Mouse (Mus musculus) telencephalon, adult 2 months (tissue): ENCODE measurements at regions not wholly inside any gene's neighbourhood (a gene's known extent, or its start where the extent isn't known, plus 50 kb on each side); places are given as distances from the start of the nearest gene placed in this dataset.

ENCODE experiments used
- DNase-seq: peaks from one replicate; pipeline ENCODE4 v3.0.0-alpha.2; 2011; ENCODE audit warnings: low read depth, low spot score

DNA sequence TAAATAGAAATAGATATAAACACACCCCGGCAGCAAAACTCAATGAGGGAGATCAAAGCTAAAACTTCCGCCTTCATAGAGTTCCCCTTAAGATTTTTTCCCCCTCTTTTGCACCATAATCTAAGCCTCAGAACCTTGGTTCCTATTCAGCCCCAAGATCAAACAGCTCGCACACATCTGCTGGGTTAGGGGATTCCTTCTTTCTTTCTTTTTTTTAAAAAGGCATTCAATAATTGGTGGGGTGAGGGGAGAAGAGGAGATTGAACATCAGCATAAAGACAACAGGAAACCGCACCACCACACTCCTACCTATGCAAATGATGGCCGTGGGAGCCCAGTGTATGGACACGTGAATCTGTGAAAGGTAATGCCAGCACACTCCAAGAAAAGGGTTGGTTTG is 229.5 kb upstream of the Hes1 start:
- DNase-seq: no peak

DNA sequence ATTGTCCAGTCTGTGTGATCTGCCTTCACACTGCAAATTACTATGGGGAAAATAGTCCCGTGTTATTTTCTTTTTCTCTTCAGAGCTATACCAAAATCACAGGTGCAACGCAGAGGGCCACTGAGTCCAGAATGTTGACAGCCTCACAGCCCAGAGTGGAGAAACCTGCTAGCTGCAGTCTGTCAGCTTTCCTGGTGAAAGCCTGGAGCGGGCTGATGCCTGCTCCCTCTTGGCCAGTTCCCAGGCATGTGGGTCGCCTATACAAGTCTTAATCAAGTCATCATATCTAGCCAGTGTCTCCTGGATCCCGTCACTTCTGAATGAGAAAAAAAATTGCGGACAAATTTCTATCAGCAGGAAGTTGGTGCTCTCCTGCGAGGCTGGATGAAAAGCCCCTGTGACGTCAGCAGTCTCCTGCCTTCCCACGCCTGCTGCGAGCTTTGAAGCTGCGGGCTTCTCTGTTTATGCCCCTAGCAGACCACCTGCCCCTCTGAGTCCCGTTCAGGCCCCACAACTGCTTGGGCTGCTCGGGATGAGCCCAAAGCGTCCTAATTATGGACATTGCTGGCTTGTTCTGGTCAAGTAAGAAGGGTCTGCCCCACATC is 227.1 kb upstream of the Hes1 start:
- DNase-seq: no peak

DNA sequence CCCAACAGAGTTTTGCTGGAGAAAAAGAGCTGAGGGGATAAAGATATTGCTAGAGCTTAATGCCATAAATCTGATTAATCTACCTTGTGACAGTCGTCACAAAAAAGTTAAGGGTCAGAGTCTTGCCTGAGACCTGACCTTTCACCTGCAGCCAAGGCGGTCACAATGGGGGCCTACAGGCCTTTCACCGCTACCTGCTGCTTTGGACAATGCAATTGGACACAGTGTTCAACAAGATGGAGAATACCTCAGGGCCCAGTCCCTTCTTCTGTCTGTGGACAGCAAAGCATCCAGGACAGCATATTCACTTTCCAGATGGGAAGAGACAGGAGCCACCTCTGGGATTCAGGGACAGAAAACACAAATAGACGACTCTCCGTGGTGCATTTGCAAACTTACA is 226.3 kb upstream of the Hes1 start:
- DNase-seq: no peak

DNA sequence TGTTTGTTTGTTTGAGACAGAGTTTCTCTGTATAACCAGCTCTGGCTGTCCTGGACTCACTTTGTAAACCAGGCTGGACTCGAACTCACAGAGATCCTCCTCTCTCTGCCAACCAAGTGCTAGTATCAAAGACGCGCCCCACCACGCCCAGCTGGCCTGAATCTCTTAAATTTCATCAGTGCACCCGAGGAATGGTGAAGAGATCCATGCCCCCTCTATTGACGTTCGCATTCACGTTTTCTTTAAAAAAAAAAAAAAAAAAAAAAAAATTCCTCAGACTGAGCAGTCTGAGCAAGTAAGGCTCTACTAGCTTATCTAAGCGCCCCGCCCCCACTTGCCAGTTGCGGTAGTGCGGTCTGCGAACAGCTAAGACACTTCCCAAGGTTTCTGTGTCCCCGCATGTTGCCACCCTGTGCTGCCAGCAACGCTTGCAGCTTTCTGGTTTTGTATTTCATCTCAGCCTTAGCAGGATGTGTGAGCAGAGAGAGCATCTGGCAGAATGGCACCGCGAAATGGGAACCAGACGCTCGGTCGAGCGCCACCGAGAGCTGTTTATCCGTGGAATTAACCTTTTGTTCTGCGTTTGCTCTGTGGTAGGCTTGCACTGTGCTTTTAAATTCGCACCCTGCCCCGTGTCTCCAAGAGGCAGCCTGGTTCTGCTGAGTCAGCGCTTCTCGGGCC is 225.1 kb upstream of the Hes1 start:
- DNase-seq: peak; percentile 65

DNA sequence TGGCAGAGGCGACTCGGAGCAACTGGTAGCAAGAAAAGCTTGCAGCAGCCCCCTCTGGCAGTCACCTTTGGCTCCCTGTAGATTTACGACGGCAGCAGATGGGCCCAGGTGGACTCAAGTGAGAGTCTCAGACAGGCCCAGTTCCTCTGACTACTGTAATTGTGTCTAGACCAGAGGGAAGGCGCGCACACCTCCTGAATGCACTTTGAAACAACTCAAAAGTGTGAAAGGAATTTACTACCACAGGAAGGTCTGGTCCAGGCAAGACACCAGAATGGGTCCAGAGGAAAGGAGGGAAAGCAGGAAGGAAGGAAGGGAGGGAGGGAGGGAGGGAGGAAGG is 224.6 kb upstream of the Hes1 start:
- no peak for DNase-seq

DNA sequence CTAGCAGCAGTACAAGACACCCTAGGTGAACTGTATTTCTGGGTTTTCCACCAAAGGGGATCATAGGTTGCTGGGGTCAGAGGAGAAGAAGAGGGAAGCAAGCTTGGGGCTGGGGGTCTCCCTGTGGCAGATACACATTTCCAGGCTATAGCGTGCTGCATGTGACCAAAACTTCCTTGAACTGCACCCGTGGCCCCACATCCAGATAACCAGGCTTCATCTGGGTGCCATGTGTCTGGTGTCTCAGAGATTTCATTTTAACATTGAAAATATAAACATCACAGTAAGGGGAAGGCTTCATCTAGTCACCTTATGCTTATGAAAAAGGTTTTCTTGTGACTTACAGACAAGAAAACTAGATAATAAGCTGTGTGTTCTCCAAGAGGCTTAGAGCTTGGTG is 223.8 kb upstream of the Hes1 start:
- DNase-seq: no peak

DNA sequence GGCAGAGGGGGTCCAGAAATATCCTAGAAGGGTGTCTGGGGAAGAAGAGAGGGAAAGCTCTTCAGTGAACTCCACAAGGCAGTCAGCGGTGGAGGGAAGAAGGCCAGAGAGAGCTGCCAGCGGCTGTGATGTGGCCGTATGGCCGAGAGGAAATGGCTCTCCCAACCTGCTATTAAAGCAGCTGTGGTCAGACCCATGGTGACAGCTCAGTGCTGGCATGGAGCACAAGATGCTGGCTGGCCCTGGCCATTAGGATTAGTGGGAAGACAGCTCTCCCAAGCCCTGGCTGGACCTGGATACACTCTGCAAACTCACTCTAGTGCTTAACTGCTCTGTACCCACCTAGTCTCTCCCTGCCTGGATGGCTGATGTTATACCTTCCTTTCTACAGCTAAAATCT is 223.1 kb upstream of the Hes1 start:
- DNase-seq: no peak

DNA sequence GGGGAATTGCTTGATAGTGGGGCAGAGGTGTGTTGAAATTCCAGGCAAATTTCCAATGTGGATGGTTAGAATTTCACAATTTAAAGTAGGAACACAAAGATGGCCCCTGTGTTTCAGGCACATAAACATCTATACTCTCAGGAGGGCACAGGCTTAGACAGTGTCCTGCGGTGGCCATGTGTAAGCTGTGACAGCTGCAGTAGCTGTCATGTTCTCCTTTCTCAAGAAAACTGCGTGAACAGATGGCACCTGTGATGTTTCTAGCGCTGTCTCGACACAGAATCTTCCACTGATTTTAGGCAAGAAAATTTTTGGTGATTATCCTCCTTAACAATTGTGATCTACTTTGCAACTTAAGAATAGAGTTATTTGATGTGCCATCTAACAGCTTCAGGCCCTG is 222.1 kb upstream of the Hes1 start:
- no peak for DNase-seq

DNA sequence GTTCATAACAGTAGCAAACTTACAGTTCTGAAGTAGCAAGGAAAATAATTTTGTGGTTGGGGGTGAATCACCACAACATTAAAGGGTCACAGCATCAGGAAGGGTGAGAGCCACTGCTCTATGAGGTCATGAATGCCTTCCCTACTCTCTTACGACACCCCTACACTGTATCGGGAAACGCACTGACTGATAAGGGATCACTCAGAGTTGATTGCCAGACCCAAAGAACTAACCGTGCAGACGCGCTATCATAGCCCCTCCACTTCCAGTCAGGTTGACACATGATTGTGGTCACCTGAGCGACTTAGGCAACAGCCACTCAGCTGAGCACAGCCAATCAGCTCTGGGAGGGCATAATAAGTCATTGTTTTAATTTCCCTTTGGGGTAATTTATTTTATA is 220.7 kb upstream of the Hes1 start:
- DNase-seq: no peak

DNA sequence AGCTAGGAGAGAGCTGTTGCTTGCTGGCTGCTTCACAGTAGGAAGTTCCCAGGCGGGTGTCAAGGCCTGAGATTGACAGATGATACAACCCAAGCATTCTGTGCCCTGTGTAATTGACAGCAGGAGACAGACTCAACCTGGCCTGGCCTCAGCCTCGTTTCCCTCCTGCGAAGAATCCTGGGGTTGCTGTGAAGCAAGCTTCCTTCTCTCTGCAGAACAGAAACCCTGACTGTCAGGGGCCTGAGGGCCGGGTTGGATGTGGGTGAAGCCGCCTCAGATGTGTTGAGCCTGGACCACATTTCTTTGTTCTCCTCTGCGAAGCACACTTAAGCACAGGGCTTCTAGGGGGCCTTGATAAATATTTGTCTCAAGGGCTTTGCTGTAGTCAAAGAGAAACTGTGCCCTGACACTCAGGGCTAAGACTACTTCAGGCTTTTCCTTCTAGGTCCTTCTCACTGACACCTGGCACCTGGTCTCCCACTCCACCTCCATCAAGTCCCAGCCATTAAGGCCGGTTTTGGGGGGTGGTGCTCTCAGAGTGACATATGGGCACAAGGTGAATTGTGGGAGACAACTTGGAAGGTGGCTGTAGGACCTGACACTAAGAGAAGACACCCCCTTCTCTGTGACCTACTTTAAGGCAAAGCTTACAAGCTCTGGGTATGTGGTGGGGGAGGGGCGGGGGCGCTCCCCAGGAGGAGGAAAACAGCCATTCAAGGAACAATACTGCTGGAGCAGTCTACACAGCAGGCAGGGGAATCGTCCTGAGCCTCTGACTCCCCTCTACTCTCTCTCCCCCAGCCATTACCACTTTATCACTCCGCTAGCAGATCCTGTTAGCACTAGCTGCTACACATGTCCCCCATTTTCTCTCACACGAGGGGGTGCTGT is 219.2 kb upstream of the Hes1 start:
- DNase-seq: no peak

DNA sequence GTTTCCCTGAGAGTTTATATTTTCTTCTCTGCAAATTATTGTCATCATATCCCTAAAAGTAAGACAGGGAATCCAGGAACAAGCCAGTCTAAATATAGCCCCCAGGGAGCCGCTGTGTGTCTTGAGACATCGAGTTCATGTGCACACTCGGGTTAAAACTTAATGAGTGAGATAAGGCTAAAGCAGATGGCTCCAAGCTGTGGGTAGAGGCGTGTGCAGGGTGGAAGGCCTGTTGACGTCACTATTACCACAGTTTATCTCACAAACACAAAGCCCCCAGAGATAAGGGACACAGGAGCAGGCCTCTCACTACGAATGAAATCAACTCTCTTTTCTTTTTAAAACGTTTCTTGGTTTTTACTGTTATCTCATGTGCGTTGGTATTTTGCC is 218.6 kb upstream of the Hes1 start:
- DNase-seq: no peak

DNA sequence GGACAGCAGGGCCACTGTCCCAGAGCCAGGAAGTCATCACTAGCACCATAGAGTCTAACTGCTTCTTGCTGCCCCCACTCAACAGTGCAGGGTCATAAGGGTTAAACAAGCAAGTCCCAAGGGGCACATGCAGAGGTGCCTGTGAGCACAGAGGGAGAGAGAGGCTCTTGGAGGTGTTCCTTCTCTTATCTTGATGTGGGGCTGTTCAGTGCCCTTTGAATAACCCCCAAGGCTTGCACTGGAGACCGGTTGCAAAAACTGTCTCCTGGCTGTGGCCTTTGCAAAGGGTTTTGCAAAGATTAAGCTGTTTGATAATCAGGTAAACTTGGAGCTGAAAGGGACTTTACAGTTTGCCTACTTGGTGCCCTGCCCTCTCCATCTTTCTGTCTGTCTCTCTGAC is 217.1 kb upstream of the Hes1 start:
- no peak for DNase-seq

DNA sequence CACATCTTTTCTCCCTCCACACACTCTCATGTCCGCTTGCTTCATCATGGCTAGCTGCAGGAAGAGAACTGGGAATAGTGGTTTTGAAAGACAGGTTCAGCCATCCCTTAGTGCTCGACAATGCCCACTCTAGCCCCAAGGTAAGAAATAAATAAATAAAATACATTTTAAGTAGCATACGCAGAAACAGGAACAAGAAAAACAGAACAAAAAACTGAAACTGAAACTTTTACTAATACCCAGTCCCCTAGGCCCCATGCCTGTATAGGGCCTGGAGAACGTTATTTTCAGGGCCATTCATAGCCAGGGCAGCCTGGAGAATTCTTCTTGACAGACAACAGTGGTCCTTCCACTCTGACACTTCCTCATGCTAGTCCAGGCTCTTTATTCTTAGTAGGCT is 216.4 kb upstream of the Hes1 start:
- DNase-seq: no peak

DNA sequence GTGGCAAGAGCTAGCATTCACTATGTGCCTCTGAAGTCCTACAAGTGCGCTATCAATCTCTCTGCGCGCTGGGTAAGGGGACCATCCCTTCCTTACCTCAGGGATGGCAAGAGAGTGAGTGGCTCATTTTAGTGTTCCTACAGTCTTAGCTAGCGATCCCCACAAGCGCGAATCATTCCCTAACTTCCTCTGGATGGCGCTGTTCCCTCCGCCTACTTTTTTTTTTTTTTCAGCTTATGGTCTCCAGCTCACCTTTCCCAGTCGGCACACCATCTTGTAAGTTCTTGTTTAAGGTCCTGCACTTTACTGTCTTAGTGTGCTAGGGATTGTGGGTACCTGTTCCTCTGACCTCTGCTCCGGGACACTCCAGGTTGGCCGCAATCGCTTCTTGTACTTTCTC is 215.7 kb upstream of the Hes1 start:
- no peak for DNase-seq

DNA sequence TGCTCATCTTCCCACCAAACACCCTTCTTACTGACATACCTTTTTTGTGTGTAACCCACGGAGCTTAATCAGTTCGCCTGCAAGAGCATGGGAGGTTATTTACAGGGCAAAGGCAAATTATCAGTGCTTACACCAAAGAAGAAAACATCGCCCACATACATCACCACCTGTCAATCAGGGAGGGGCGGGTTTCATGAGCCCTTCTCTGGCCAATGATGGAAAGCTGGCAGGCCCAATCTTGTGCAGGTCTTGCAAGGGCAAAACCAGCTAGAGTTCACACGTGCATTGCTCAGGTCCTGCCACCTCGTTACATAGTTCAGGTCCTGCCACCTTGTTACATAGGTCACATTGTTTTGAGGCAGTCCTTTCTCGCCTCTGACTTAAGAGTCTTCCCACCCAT is 214.7 kb upstream of the Hes1 start:
- no peak for DNase-seq

DNA sequence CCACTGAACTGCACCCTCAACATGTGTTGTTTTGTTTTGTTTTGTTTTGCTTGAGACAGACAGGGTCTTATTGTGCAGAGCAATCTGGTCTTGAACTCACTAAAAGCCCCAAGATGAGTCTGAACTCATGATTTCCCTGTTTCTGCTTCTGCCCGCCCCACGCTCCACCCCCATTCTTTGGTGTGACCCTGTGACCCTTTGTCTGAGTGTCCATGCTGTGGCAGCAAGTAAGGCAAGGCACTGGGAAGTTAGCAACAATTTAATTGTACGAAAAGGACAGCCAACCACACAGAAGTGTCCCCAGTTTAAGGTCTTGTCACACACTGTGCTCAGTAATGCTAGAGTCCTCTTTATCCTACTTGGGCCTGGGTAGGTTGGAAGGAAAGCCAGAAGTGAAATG is 213.6 kb upstream of the Hes1 start:
- DNase-seq: no peak

DNA sequence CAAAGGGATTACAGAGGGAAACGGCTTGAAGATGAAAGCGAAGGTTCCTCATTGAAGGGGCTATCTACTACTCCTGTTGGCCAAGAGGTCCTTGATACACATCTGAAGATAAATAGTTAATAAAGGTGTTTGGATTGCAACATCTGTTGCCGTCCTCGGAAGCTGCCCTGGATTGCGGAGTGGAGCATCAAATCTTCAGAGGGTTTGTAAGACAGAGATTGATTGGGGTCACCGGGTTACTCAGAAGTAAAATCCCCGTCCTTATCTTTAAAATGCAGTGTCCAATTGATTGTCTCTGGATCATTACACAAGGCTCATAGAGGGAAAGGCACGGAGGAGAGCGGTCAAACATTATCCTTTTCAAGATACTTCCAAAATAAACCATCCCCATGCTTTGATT is 212.4 kb upstream of the Hes1 start:
- DNase-seq: no peak

DNA sequence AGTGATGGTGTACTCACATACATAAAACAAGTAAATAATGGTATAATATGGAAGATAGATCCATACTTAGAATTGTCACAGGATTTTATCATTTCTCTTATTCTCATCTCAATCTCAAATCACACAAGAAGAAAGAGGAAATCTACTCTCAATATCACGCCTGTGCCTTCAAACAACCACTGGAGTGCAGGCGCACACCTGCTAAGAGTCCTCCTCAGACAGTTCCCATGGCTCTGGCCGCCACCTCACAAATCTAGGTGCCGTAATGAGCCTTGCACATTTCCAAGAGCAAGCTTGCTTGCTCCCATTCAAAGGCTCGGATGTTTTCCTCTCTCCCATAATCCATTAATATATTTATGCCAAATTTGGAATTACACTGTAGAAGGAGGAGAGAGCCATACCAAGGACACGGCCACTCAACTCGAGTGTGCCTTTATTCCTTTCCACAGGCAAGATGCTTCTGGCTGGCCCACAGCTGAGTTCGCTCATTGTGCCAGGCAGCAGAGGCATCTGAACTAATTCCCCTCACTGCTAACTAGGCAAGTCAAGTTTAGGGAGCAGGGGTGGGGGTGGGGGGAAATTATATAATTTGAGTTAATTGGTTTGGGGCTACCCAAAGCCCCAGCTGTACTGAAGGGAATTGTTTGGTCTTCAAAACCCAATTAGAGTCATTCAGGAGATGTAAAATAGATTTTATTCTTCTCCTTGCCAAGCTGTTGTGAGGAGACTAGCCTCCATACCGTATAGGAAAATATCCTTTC is 209.2 kb upstream of the Hes1 start:
- no peak for DNase-seq

DNA sequence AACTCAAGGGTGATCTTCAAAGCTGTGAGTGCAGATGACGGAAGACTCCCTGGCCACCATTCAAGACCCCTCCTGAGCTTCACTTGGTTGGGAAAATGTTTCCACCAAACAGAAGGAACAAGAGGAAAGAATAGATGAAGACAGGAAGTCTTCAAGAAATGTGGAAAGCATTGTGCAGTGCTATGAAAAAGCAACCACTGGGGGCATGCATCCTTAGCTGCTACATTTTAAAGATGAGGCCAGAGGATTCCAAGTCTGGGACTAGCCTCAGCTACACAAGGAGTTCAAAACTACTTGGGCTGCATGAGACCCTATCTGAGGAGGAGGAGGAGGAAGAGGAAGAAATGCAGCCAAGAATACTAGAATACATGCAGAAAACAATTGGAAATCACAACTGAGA is 207.6 kb upstream of the Hes1 start:
- no peak for DNase-seq

DNA sequence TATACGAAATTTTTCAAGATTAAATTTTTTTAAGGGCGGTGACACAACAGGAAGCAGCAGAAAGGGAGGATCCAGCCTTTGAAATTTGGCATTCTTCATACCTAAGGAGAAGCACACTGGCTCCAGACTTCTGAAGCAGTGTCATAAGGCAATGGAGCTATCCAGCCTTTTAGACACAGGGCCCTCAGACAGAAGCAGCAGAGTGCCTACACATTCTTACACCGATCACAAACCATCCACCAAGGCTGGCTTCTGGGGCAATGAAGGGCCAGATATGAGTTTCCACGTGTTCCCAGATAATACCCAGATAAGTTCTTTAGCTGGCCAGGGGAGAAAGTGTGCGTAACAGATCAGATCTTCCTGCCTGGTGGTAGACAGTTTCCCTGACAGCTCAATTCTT is 205.5 kb upstream of the Hes1 start:
- DNase-seq: no peak

DNA sequence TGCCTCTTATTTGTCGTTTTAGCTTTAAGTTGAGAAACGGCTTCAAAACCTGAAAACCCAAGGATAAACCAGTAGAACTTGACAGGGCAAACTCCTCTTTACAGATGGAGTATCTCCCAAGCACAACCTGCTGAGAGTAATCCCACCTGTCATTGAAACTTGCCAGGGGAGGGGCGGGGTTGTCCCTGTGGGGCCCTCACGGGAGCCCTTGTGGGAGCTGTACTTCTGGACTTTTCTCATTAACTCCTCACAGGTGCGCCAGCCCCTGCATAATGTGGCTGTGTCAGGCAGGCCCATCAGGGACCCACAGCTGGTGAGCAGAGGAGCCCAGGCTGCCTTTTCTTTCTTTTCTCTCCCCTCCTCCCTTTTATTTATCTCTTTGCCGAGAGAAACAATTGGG is 203.9 kb upstream of the Hes1 start:
- no peak for DNase-seq

DNA sequence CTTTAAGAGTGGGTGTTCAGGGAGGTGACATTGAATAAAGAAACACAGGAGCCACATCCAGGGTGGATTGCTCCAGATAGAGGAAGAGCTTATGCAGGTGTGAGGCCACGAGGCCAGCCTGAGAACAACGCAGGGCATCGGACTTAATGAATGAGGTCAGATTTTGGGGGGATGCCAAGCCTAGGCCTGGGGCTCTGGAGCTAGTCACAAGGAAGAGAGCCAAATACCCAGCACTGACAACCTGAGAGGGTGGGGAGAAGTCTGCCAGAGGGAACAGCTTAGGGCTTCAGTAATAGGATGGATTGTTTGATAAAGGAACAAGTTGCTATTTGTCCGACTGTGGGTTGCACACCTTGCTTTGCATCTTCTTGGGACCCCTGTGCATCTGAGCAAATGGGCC is 203.1 kb upstream of the Hes1 start:
- DNase-seq: no peak
